Mouse (Mus musculus) forebrain, embryonic 11.5 days (tissue): ENCODE measurements around the gene Pnmal2. TPM values are rescaled to one million over a fixed set of nuclear protein-coding genes. Genes with fewer than 3 reads are reported as not detected.

Experiments used
- ATAC-seq: fragments of 200-750 bp; cut with Nextera tagmentation; replicated peaks from 2 replicates; pipeline ENCODE4 v1.8.0; 2017; ENCODE audit warnings: moderate TSS enrichment; ENCODE audit not compliant: low FRiP score
- DNase-seq: peaks from one replicate; pipeline ENCODE4 v3.0.0-alpha.2; 2017; ENCODE audit warnings: low spot score
- H3K27ac ChIP-seq: fragments of 300-500 bp; sonication (generic); 2 replicates; pipeline ENCODE4 v1.5.1; 2014; ENCODE audit warnings: low read depth, low read length
- H3K27me3 ChIP-seq: fragments of 300-500 bp; sonication (generic); 2 replicates; pipeline ENCODE4 v1.6.1; 2014; ENCODE audit warnings: mild to moderate bottlenecking, low read length, mixed read lengths; ENCODE audit not compliant: control insufficient read depth, insufficient read depth
- H3K36me3 ChIP-seq: fragments of 300-500 bp; sonication (generic); 2 replicates; pipeline ENCODE4 v1.6.1; 2014; ENCODE audit warnings: mild to moderate bottlenecking, low read length, moderate library complexity, mixed read lengths; ENCODE audit not compliant: control insufficient read depth, insufficient read depth
- H3K4me1 ChIP-seq: fragments of 300-500 bp; sonication (generic); replicated peaks from 2 replicates; pipeline ENCODE4 v1.6.1; 2014; ENCODE audit warnings: low read length, mixed read lengths; ENCODE audit not compliant: control insufficient read depth, insufficient read depth
- H3K4me2 ChIP-seq: fragments of 300-500 bp; sonication (generic); 2 replicates; pipeline ENCODE4 v1.6.1; 2014; ENCODE audit warnings: low read depth, mild to moderate bottlenecking, low read length, moderate library complexity, mixed read lengths; ENCODE audit not compliant: severe bottlenecking
- H3K4me3 ChIP-seq: fragments of 300-500 bp; sonication (generic); 2 replicates; pipeline ENCODE4 v1.5.1; 2014; ENCODE audit warnings: low read depth, low read length
- H3K9ac ChIP-seq: fragments of 300-500 bp; sonication (generic); 2 replicates; pipeline ENCODE4 v1.6.1; 2014; ENCODE audit warnings: low read length
- H3K9me3 ChIP-seq: fragments of 300-500 bp; sonication (generic); 2 replicates; pipeline ENCODE4 v1.6.1; 2016; ENCODE audit warnings: low read length, mixed read lengths; ENCODE audit not compliant: control insufficient read depth
- WGBS: fragments of 180-500 bp; shearing (Covaris S2); extraction: QIAGEN DNeasy Blood & Tissue Kit; methylation state at CpG from one replicate; pipeline ENCODE4 v1.1.7; 2014; 5-methylcytosine and 5-hydroxymethylcytosine counted together
- polyA plus RNA-seq: library from polyadenylated mRNA; unstranded; fragments of >200 nt; fragmentation: Nextera tagmentation; extraction: Ambion mirVana; gene quantifications from 2 replicates; pipeline ENCODE4 v1.2.1, GENCODE M21; 2014

Gene Pnmal2
- polyA plus RNA-seq: 12.3 and 13.0 TPM in 2 replicates

DNA sequence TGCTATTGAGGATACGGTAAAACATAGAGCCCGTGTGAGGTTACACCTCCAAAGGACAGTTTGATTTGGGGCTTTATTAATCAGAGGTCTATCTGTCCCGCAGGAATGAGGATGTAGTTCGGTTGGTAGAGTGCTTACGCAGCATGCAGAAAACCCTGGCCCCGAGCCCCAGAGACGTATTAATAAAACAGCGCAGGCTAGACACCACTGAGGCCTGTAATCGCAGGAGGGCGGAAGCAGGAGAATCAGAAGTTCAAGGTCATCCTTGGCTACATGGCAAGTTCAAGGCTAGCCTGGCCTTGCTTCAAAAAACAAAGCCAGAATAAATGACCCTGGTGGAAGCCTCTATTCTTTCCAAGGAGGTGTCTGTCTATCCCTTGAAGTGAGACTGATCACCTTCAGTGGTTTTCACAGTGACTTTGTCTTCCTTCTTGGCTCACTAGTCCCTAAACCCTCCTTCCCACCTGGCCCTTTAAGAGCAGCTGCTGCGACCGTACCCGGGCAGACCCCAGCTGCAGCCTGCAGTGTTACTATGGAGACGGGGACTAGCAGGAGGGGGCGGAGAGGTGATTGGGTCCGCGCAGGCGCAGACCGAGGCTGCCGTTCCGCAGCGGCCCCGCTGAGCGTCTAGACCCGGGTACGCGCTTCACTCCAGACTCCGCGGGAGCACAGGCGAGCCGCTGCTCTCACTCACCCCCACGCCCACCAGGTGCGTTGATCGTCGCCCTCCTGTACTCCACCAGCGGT is at the start of gene Pnmal2:
TSS of gene Pnmal2 (plus strand) at position 622 of the 747 bp plus-strand sequence.
- ATAC-seq (peak; percentile 91), DNase-seq (peak; percentile 95)
- H3K4me2 ChIP-seq: peak within 1 kb of the TSS; percentile 91
- peak within 1 kb of the TSS; percentile 78 for H3K9ac ChIP-seq
- H3K4me1 ChIP-seq: peaks cover 22% of the 10 kb centered on the region
- peak within 1 kb of the TSS; percentile 15; the same call in 1 of the 2 replicates for H3K27ac ChIP-seq
- H3K27me3 ChIP-seq: peaks cover 43% of the 10 kb centered on the region
- H3K36me3 ChIP-seq: no peaks in the 10 kb centered on the region
- whole genome bisulfite sequencing: 15% methylated on average over 36 of the region's 36 CpGs
- no peaks in the 10 kb centered on the region for H3K9me3 ChIP-seq
- peak within 1 kb of the TSS; percentile 61 for H3K4me3 ChIP-seq

- peak; percentile 63 for ATAC-seq
- peak; percentile 91 for DNase-seq
- Histone ChIP-seq H3K9ac (peak overlapping the region; percentile 39; the same call in 1 of the 2 replicates), H3K4me1 (peaks cover 24% of the 10 kb centered on the region), H3K27ac (peak overlapping the region; percentile 46), H3K4me3 (peak overlapping the region; percentile 19), H3K4me2 (peak overlapping the region; percentile 53), H3K36me3 (no peaks in the 10 kb centered on the region), H3K27me3 (peaks cover 28% of the 10 kb centered on the region), H3K9me3 (no peaks in the 10 kb centered on the region)
- WGBS: under 1% methylated on average over 24 of the region's 24 CpGs
These were observed 49.5 kb upstream of the Pnmal2 start for GRCm38 (mm10) chr7:16895000-16895399.

GRCm38 (mm10) chr7:16895511-16895910 is 49.0 kb upstream of the Pnmal2 start:
- Histone ChIP-seq H3K36me3 (no peaks in the 10 kb centered on the region), H3K27me3 (peaks cover 26% of the 10 kb centered on the region), H3K9me3 (no peaks in the 10 kb centered on the region), H3K27ac (no peak overlapping the region), H3K4me1 (peaks cover 26% of the 10 kb centered on the region), H3K4me3 (peak overlapping the region; percentile 19), H3K9ac (peak overlapping the region; percentile 39; the same call in 1 of the 2 replicates), H3K4me2 (peak overlapping the region; percentile 53; the same call in 1 of the 2 replicates)
- no peak for ATAC-seq
- 31% methylated on average over 10 of the region's 10 CpGs for WGBS
- no peak for DNase-seq

- Histone ChIP-seq H3K27ac (no peak overlapping the region), H3K27me3 (no peaks in the 10 kb centered on the region), H3K9ac (no peak overlapping the region), H3K36me3 (no peaks in the 10 kb centered on the region), H3K4me1 (peaks cover 4% of the 10 kb centered on the region; the same call in 1 of the 2 replicates), H3K4me3 (no peak overlapping the region), H3K4me2 (no peak overlapping the region), H3K9me3 (no peaks in the 10 kb centered on the region)
- no peak for ATAC-seq
- no peak for DNase-seq
- WGBS: 25% methylated on average over 5 of the region's 5 CpGs
These were observed 44.0 kb upstream of the Pnmal2 start for GRCm38 (mm10) chr7:16900526-16900925.

- H3K9me3 ChIP-seq: no peaks in the 10 kb centered on the region
- ATAC-seq (no peak), DNase-seq (no peak)
- H3K4me1 ChIP-seq: peaks cover 8% of the 10 kb centered on the region; the same call in 1 of the 2 replicates
- no peak overlapping the region for H3K9ac ChIP-seq
- H3K27me3 ChIP-seq: no peaks in the 10 kb centered on the region
- H3K27ac ChIP-seq: no peak overlapping the region
- H3K4me2 ChIP-seq: no peak overlapping the region
- 91% methylated on average over 2 of the region's 2 CpGs for WGBS
- H3K36me3 ChIP-seq: no peaks in the 10 kb centered on the region
- no peak overlapping the region for H3K4me3 ChIP-seq
These were observed 41.0 kb upstream of the Pnmal2 start for GRCm38 (mm10) chr7:16903439-16903955.

DNA sequence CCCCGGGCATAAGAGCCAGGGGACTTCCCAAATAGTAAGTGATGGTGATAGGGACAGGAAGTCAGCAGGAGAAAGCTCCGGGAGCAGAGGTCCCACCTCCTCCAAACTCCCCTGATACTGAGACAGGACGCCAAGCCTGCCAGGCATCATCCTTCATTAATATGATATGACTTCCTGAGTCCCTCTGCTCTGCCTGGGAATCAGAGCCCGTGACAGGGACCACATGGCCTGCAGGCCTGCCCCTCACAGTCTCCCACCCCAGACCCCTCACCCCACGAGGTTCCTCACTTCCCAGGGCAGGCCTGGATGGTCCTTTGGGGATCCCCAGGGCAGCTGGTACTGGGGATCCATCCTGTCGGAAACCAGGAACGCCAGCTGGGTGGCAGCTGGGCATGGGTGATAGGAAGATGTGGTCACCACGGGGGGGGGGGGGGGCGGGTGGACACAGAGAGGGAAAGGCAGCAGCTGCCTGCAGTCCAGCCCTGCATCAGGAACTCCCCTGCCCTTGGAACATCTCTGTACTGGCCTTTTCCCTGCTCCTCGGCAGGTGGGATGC is 40.3 kb upstream of the Pnmal2 start:
- Histone ChIP-seq H3K27me3 (no peaks in the 10 kb centered on the region), H3K9ac (no peak overlapping the region), H3K4me3 (no peak overlapping the region), H3K4me1 (peaks cover 8% of the 10 kb centered on the region; the same call in 1 of the 2 replicates), H3K9me3 (no peaks in the 10 kb centered on the region), H3K4me2 (no peak overlapping the region), H3K36me3 (no peaks in the 10 kb centered on the region), H3K27ac (no peak overlapping the region)
- 71% methylated on average over 8 of the region's 10 CpGs for WGBS
- DNase-seq: no peak
- ATAC-seq: no peak

DNA sequence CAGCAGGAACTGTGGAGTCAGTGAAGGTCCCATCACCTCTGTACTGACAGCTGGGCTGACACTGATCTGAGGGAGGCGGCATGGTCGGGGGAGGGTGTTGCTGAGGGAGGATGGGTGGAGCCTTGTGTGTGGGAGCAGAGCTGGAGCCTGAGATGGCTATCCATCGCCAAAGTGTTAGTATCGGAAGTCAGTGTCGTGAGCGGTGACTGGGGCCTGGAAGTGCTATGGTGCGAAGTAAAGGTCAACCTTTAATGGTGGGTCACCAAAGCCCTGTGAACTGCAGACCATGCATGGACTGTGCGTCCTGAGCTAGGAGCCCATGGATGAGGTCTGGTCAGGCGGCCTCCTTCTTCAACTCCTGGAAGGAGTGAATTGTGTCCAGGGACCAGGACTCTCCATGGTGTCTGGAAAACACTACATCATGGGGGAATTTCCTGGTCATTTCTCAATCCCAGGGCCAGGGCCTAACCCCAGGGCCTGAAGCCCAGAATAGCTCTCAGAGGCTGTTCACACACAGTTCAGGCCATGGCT is 38.9 kb upstream of the Pnmal2 start:
- no peaks in the 10 kb centered on the region for H3K27me3 ChIP-seq
- WGBS: 62% methylated on average over 9 of the region's 9 CpGs
- no peak overlapping the region for H3K27ac ChIP-seq
- no peaks in the 10 kb centered on the region for H3K36me3 ChIP-seq
- 0 out of 2 replicates have a peak, but pooled peaks have one; percentile 23 for ATAC-seq
- H3K4me3 ChIP-seq: no peak overlapping the region
- H3K9ac ChIP-seq: no peak overlapping the region; the same call in 1 of the 2 replicates
- no peak overlapping the region for H3K4me2 ChIP-seq
- peaks cover 6% of the 10 kb centered on the region; the same call in 1 of the 2 replicates for H3K4me1 ChIP-seq
- no peaks in the 10 kb centered on the region for H3K9me3 ChIP-seq
- DNase-seq: no peak

DNA sequence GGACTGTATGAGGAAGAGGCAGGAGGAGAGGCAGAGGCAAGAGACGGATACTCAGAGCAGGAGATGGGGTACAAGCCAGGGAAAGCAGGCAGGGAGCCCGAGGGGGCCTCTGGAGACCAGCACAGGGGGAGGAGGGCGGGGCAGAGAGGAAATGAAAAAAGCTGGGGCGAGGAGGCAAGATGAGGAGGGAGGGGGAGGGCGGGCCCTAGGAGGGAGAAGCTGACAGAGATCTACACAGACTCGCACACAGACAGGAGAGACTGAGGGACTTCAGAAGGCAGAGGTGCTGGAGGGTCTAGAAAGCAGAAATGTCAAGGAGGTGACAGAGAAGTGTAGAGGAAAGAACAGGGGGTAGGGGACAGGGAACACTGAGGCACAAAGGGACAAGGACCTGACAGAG is 38.2 kb upstream of the Pnmal2 start, which contains the start of gene Ptgir:
TSS of gene Ptgir (plus strand) at position 210 of the 400 bp plus-strand sequence.
- no peaks in the 10 kb centered on the region for H3K9me3 ChIP-seq
- peaks cover 6% of the 10 kb centered on the region; the same call in 1 of the 2 replicates for H3K4me1 ChIP-seq
- no peak within 1 kb of the TSS for H3K27ac ChIP-seq
- WGBS: 11% methylated on average over 6 of the region's 6 CpGs
- H3K36me3 ChIP-seq: no peaks in the 10 kb centered on the region
- DNase-seq (no peak), ATAC-seq (no peak)
- no peak within 1 kb of the TSS for H3K4me2 ChIP-seq
- H3K9ac ChIP-seq: no peak within 1 kb of the TSS; the same call in 1 of the 2 replicates
- no peak within 1 kb of the TSS for H3K4me3 ChIP-seq
- no peaks in the 10 kb centered on the region for H3K27me3 ChIP-seq
